Mouse (Mus musculus) adrenal gland, adult 18-20 months (tissue): Measurements from ENCODE around the gene Abhd11. TPM values are rescaled to one million over a fixed set of nuclear protein-coding genes. Genes with fewer than 3 reads are reported as not detected.

Source experiments
- total RNA-seq, 2 experiments: library from RNA; stranded (reverse); gene quantifications; 1 replicate in 1 of 2; 2 replicates in 1 of 2; pipeline ENCODE4 v1.2.3; 2021

The Abhd11 gene
- total RNA-seq, 2 experiments from 2014 or later = 52.3 to 59.7 TPM

Other genes starting within 250 kb of the Abhd11 start
- gene Tmem270, start 102.4 kb upstream of the Abhd11 start, total RNA-seq = not detected
- not detected for gene Cldn13, start 93.6 kb upstream of the Abhd11 start, total RNA-seq
- gene Mettl27, start 76.8 kb upstream of the Abhd11 start, total RNA-seq = 10 to 100 TPM; 23.1 to 23.6 TPM
- gene Cldn4, start 62.2 kb upstream of the Abhd11 start, total RNA-seq = not detected
- gene Cldn3, start 22.9 kb upstream of the Abhd11 start, total RNA-seq = under 1 TPM; 0.50 to 0.54 TPM
- 1 to 10 TPM; 6.0 to 7.2 TPM for gene Stx1a, start 14.3 kb downstream of the Abhd11 start, total RNA-seq
- 10 to 100 TPM; 25.8 to 30.3 TPM for gene Dnajc30, start 55.0 kb downstream of the Abhd11 start, total RNA-seq
- 10 to 100 TPM; 45.7 to 55.0 TPM for gene Bud23, start 55.8 kb downstream of the Abhd11 start, total RNA-seq
- 1 to 10 TPM; 1.9 to 2.5 TPM for gene Vps37d, start 69.1 kb downstream of the Abhd11 start, total RNA-seq
- 100 to 1,000 TPM in 1 of 2 experiments, 10 to 100 TPM in 1; 67.0 to 169 TPM for gene Mlxipl, start 80.7 kb downstream of the Abhd11 start, total RNA-seq
- 10 to 100 TPM; 20.6 to 29.5 TPM for gene Tbl2, start 140.5 kb downstream of the Abhd11 start, total RNA-seq
- 10 to 100 TPM; 74.1 to 77.2 TPM for gene Bcl7b, start 159.1 kb downstream of the Abhd11 start, total RNA-seq
- gene Baz1b, start 178.1 kb downstream of the Abhd11 start, total RNA-seq = 10 to 100 TPM; 79.1 to 88.7 TPM
- 10 to 100 TPM in 1 of 2 experiments, 1 to 10 TPM in 1; 3.0 to 10.5 TPM for gene Fzd9, start 242.1 kb downstream of the Abhd11 start, total RNA-seq